Mouse (Mus musculus): ENCODE measurements at regions not wholly inside any gene's neighbourhood (a gene's known extent, or its start where the extent isn't known, plus 50 kb on each side); places are given as distances from the start of the nearest gene placed in this dataset.

DNA sequence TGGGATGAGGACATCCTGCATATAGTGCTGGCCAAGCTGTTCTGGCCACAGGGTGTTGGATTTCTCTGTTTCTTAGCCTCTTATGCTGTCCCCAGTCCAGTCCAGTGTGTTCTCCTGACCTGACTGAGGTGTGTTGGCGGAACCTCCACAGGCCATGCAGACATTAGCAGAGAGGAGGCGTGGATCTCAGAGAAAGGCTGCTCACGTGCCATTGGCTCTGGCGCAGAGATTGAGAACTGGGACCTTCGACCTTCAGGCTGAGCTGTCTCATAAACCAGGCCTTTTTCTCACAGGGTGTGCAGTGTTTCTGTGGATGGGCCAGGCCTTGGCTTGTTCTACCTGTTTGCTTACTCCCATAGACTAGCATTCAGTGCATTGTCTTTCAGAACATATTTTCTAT, 66.3 kb upstream of the Cnih3 start:
- WGBS, result 82% methylated on average over 5 of the region's 5 CpGs
- H3K27ac ChIP-seq (replicated peaks), result no peak overlapping the region
- no peaks in the 10 kb centered on the region for H3K27me3 ChIP-seq
- H3K4me2 ChIP-seq, result no peak overlapping the region
- H3K4me1 ChIP-seq (replicated peaks), result peaks cover 4% of the 10 kb centered on the region
- no peak for ATAC-seq (ENCODE audit: low read depth)
- H3K9ac ChIP-seq, result no peak overlapping the region
- no peaks in the 10 kb centered on the region for H3K36me3 ChIP-seq
- H3K4me3 ChIP-seq, result no peak overlapping the region
- H3K9me3 ChIP-seq, result no peaks in the 10 kb centered on the region

DNA sequence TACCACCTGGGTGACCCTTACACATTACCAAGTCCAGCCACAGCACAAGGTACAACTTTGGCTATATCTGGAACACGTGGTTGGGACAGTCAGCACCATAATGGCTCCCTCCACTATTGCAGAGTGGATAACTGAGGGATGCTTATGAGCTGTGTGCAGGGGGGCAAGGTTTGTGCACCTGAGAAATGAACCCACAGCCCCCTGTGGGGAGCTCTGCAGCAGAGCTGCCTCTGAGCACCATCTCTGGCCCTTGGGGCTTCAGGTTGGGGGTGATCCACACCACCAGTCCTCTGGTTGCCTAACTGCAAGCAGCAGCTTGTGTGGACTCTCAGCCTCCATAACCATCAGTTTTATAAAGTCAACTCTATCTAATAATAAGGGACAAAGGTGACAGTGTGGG, 65.3 kb upstream of the Cnih3 start:
- H3K4me2 ChIP-seq, result no peak overlapping the region
- no peaks in the 10 kb centered on the region for H3K27me3 ChIP-seq
- H3K4me3 ChIP-seq, result no peak overlapping the region
- H3K27ac ChIP-seq (replicated peaks), result no peak overlapping the region
- no peaks in the 10 kb centered on the region for H3K36me3 ChIP-seq
- WGBS, result 75% methylated on average over 1 of the region's 1 CpGs
- H3K9ac ChIP-seq, result no peak overlapping the region
- H3K4me1 ChIP-seq (replicated peaks), result peaks cover 4% of the 10 kb centered on the region
- no peak for ATAC-seq (ENCODE audit: low read depth)
- H3K9me3 ChIP-seq, result no peaks in the 10 kb centered on the region

DNA sequence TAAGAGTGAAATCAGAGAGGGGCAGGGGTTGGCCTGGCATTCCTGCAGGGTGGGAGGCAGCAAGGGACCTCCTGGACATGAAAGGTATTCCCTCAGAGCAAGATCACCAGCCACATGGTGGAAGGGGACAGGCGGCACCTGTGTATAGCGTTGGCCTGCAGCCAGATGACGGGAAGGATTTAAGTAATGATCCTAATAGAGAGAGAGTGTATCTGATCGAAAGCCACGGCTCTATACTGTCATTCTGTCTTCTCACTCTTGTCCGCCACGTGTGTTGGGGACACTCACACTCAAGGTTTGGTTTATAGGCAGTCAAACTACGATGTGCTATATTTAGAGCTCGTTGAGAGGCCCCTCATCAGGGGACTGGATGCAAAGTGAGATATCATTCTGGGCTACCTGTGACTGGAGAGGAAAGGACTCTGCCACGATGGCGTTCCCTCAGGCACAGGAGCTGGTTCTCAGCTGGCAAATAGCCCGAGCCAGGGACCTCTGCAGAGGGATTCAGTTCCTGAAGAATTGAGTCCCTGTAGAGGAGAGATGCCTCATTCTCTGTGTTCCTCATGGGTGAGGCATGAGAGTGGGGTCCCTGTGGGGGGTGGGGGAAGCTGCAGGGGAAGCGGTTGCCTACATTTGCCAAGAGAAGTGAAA, 62.9 kb upstream of the Cnih3 start:
- ATAC-seq (ENCODE audit: low read depth), result no peak
- no peaks in the 10 kb centered on the region for H3K27me3 ChIP-seq
- no peaks in the 10 kb centered on the region for H3K9me3 ChIP-seq
- no peak overlapping the region for H3K4me3 ChIP-seq
- H3K4me1 ChIP-seq (replicated peaks), result peaks cover 4% of the 10 kb centered on the region
- no peak overlapping the region for H3K27ac ChIP-seq (replicated peaks)
- H3K9ac ChIP-seq, result no peak overlapping the region
- H3K36me3 ChIP-seq, result no peaks in the 10 kb centered on the region
- no peak overlapping the region for H3K4me2 ChIP-seq
- WGBS, result 80% methylated on average over 13 of the region's 13 CpGs

DNA sequence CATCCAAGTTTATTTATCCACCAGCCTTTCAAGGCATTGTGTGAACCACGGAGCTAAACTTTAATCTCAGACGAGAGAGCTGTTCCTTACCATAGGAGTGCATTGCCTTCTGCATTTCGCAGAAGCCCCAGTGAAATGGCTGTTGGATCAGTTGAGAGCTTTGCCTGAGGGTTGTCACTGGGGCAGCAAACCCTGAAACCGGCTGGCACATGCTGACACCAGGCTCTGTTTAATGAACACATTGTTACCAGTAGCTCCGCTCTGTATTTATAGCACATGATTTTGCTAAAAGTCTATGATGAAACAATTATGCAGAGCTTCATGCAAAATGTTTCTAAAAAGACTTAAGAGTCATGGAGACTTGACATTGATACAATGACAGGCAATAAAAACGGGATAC, 61.2 kb upstream of the Cnih3 start:
- Histone ChIP-seq H3K36me3 (no peaks in the 10 kb centered on the region), H3K9me3 (no peaks in the 10 kb centered on the region), H3K27me3 (no peaks in the 10 kb centered on the region), H3K4me1 (replicated peaks) (peaks cover 4% of the 10 kb centered on the region), H3K27ac (replicated peaks) (no peak overlapping the region), H3K9ac (no peak overlapping the region), H3K4me2 (no peak overlapping the region), H3K4me3 (no peak overlapping the region)
- no peak for ATAC-seq (ENCODE audit: low read depth)
- WGBS, result 64% methylated on average over 6 of the region's 6 CpGs

DNA sequence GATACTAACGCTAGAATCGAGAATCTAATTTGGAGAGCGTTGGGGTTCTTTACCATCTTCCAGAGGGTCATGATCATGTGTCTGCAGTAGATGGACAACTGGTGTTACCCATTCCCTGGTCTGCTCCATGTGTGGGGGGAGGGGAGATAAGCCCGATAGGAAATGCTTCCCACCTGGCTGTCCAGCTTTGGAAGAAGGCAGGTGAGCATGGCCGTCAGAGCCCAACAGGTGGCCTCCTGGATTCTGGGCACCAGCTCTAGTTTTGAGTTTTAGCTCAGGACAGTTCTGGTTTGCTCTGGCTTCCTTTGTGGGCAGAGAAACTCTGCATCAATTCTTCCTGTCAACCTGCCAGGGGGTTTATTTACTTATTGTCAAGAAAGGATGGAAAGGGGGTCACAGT, 60.5 kb upstream of the Cnih3 start:
- H3K4me1 ChIP-seq (replicated peaks), result peaks cover 4% of the 10 kb centered on the region
- no peak for ATAC-seq (ENCODE audit: low read depth)
- no peaks in the 10 kb centered on the region for H3K36me3 ChIP-seq
- no peaks in the 10 kb centered on the region for H3K9me3 ChIP-seq
- no peak overlapping the region for H3K4me2 ChIP-seq
- H3K4me3 ChIP-seq, result no peak overlapping the region
- WGBS, result 91% methylated on average over 5 of the region's 5 CpGs
- no peaks in the 10 kb centered on the region for H3K27me3 ChIP-seq
- no peak overlapping the region for H3K27ac ChIP-seq (replicated peaks)
- no peak overlapping the region for H3K9ac ChIP-seq

DNA sequence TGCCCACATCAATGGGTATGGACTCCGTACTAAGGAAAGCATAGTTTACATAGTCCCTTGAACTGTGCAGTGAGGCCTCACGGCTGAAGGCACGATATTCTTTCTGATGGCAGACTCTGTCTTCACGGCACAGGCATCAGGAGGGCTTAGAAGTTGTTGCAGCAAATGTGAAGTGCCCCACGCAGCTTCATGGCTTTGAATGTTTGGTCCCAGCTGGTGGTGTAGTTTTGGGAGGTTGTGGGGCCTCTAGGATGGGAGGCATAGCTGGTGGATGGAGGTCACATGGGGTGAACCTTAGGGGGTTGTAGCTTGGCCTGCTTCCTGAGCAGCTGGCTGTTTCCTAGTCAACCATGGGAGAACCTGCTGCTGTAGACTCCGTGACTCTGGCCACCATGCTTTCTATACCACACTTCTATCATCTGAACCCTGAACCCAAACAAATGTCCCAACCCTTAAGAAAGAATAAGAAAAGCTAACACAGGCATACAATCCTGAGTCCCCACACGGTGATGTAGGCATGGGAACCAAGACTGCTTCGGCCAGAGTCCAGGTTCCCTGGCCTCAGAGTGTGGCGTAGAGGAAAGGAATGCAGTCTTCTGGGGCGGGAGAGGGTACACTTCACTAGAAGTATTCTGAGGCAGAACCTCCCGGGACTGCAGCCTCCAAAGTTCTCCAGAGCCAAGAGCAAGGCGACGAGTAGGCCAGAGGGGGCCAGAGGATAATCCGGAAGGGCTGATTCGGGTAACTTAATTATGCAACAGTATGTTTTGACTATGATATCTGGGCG, 59.2 kb upstream of the Cnih3 start:
- ATAC-seq (ENCODE audit: low read depth), result no peak
- no peak overlapping the region for H3K27ac ChIP-seq (replicated peaks)
- H3K4me3 ChIP-seq, result no peak overlapping the region
- H3K9ac ChIP-seq, result no peak overlapping the region
- WGBS, result 88% methylated on average over 16 of the region's 16 CpGs
- no peaks in the 10 kb centered on the region for H3K36me3 ChIP-seq
- no peak overlapping the region for H3K4me2 ChIP-seq
- H3K9me3 ChIP-seq, result no peaks in the 10 kb centered on the region
- H3K4me1 ChIP-seq (replicated peaks), result peaks cover 4% of the 10 kb centered on the region
- H3K27me3 ChIP-seq, result no peaks in the 10 kb centered on the region

DNA sequence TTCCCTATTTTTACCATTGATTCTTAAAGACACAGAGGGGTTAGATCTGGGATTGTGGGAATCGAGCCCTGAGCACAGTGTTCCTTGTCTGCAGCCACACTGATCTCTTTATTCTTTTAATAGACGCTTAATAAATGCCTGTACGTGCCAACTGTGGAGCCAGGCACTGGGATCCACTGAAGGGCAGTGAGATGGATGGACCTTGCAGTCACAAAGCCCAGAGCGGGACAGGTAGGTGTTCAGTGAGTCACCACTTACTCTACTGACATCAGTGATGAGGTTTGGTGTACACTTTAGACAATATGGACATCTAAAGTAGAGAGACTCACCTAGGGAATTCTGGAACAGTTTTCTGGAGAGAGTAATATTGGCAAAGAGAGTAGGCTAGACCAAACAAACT, 56.8 kb upstream of the Cnih3 start:
- H3K9me3 ChIP-seq, result no peaks in the 10 kb centered on the region
- no peak overlapping the region for H3K4me2 ChIP-seq
- 77% methylated on average over 4 of the region's 4 CpGs for WGBS
- H3K9ac ChIP-seq, result no peak overlapping the region
- no peak overlapping the region for H3K4me3 ChIP-seq
- H3K27ac ChIP-seq (replicated peaks), result no peak overlapping the region
- H3K36me3 ChIP-seq, result no peaks in the 10 kb centered on the region
- no peaks in the 10 kb centered on the region for H3K4me1 ChIP-seq (replicated peaks)
- ATAC-seq (ENCODE audit: low read depth), result no peak
- H3K27me3 ChIP-seq, result no peaks in the 10 kb centered on the region

DNA sequence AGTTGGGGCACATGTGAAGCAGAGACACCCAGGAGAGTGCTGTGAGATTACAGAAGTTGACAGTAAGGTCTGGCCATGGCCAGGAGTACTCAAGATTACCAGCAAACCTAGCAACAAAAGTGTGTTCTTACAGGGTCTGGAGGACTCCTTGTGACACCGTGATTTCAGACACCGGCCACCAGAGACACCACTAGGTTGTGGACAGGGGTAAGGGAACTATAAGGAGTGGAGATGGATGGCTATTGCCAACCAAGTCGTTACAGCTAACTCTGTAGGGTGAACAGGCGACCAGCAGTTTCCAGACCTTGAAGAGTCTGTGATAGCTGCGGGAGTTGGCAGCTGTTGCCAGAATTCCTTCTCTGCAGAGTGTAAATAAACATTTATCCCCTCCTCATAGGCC, 54.4 kb upstream of the Cnih3 start:
- Histone ChIP-seq H3K4me1 (replicated peaks) (no peaks in the 10 kb centered on the region), H3K4me2 (no peak overlapping the region), H3K27me3 (no peaks in the 10 kb centered on the region), H3K9ac (no peak overlapping the region), H3K4me3 (no peak overlapping the region), H3K9me3 (no peaks in the 10 kb centered on the region), H3K27ac (replicated peaks) (no peak overlapping the region), H3K36me3 (no peaks in the 10 kb centered on the region)
- WGBS, result 78% methylated on average over 5 of the region's 5 CpGs
- ATAC-seq (ENCODE audit: low read depth), result no peak

DNA sequence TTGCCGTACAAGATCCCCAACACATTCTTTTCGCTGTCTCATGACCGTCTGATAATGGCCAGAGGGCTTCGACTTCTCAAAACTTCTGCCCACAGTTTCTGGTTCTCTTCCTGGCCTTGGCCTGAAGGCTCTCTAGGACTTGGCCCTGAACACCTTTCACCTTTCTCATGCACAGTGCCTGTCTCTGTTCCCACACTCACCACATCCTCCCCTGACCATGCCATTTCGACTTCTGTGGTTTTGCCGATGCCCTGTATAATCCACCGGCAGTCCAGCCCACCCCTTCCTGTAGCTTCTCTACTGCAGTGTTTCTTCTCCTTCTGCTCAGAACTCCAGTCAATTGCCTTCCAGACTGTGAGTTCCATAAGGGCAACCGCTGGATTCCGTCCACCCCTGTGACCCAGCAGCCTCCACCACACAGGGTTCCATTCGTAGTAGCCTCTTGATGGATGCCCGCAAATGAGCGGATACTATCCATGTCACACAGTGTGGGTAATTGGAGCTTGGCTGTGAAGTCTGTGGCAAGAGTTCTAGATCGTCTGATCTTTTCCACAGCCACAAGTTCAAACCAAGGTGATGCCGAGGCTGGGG, 53.3 kb upstream of the Cnih3 start:
- H3K9ac ChIP-seq, result no peak overlapping the region
- H3K27ac ChIP-seq (replicated peaks), result no peak overlapping the region
- no peaks in the 10 kb centered on the region for H3K9me3 ChIP-seq
- H3K4me2 ChIP-seq, result no peak overlapping the region
- 94% methylated on average over 14 of the region's 14 CpGs for WGBS
- no peaks in the 10 kb centered on the region for H3K27me3 ChIP-seq
- H3K36me3 ChIP-seq, result no peaks in the 10 kb centered on the region
- H3K4me3 ChIP-seq, result no peak overlapping the region
- no peak for ATAC-seq (ENCODE audit: low read depth)
- no peaks in the 10 kb centered on the region for H3K4me1 ChIP-seq (replicated peaks)

DNA sequence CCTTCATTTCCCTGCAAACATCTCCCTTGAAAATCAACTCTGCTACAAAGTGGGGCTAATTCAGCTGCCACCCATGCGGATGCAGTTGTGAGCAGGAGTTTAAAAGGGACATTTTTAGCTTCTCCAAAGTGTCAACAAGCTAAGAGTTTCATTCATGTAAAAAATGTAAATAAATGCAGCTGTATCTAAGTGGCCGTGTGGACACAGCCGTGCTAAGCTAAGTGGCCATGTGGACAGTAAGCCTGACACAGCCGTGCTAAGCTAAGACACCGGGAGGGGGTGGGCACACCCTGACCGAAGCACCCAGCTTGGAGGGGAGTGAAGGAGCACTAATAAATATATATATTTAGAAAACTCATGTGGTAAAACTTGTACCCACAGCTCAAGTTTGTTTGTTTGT, 52.6 kb upstream of the Cnih3 start:
- H3K4me3 ChIP-seq, result no peak overlapping the region
- ATAC-seq (ENCODE audit: low read depth), result no peak
- WGBS, result 91% methylated on average over 6 of the region's 6 CpGs
- no peaks in the 10 kb centered on the region for H3K27me3 ChIP-seq
- no peaks in the 10 kb centered on the region for H3K36me3 ChIP-seq
- H3K9ac ChIP-seq, result no peak overlapping the region
- H3K4me2 ChIP-seq, result no peak overlapping the region
- H3K4me1 ChIP-seq (replicated peaks), result no peaks in the 10 kb centered on the region
- no peak overlapping the region for H3K27ac ChIP-seq (replicated peaks)
- no peaks in the 10 kb centered on the region for H3K9me3 ChIP-seq

DNA sequence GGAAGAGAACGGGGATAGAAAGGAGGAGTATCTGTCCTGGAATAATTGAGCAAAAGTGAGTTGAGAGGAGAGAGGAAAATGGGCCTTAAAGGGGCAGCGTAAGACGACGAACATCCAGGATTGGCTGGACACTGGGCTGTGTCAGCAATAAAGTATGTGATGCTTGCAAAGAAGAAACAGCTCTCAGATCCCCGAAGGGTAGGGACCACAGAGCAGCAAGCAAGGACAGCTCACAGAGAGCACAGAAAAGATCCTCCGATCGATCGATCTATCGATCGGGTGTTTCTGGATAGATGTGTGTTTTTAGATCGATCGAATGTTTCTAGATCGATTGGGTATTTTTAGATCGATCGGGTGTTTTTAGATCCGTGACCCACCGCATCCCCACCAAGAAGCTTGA, 50.3 kb upstream of the Cnih3 start:
- 93% methylated on average over 17 of the region's 17 CpGs for WGBS

More for the DNA sequence above, 50.3 kb upstream of the Cnih3 start:
- Histone ChIP-seq H3K4me1 (replicated peaks) (no peaks in the 10 kb centered on the region), H3K4me2 (no peak overlapping the region), H3K36me3 (no peaks in the 10 kb centered on the region), H3K4me3 (no peak overlapping the region), H3K9me3 (no peaks in the 10 kb centered on the region), H3K27ac (replicated peaks) (no peak overlapping the region), H3K27me3 (no peaks in the 10 kb centered on the region), H3K9ac (no peak overlapping the region)
- no peak for ATAC-seq (ENCODE audit: low read depth)
